Mouse (Mus musculus): ENCODE measurements at regions not wholly inside any gene's neighbourhood (a gene's known extent, or its start where the extent isn't known, plus 50 kb on each side); places are given as distances from the start of the nearest gene placed in this dataset.
"Not testable (repeated sequence)": the region's sequence is repeated elsewhere in the genome, so short reads cannot be mapped to it uniquely, and the experiment has no call there.

- Histone ChIP-seq H3K36me3 (ENCODE audit: control insufficient read depth, insufficient read depth) (no peaks in the 10 kb centered on the region), H3K27me3 (ENCODE audit: control insufficient read depth, insufficient read depth, insufficient read length) (no peaks in the 10 kb centered on the region), H3K4me3 (no peak overlapping the region), H3K4me2 (ENCODE audit: low read depth) (no peak overlapping the region), H3ac (ENCODE audit: control insufficient read depth, insufficient read length) (no peak overlapping the region), H3K79me2 (ENCODE audit: control insufficient read depth, insufficient read depth) (no peaks in the 10 kb centered on the region)
- TF ChIP-seq CEBPB (IDR thresholded peaks at IDR 0.05; ENCODE audit: insufficient read depth, poor library complexity, severe bottlenecking) (no peak), POLR2A (IDR thresholded peaks at IDR 0.05; ENCODE audit: insufficient read length, low read depth) (no peak), USF1 (IDR thresholded peaks at IDR 0.05; ENCODE audit: low read depth) (no peak), MAX (IDR thresholded peaks at IDR 0.05; ENCODE audit: low read depth) (no peak)
Observed at GRCm38 (mm10) chr17:6853641-6854040, 71.1 kb upstream of the Ezr start.

- no peaks in the 10 kb centered on the region for H3K79me2 ChIP-seq (ENCODE audit: control insufficient read depth, insufficient read depth)
- H3ac ChIP-seq (ENCODE audit: control insufficient read depth, insufficient read length) = no peak overlapping the region
- H3K4me2 ChIP-seq (ENCODE audit: low read depth) = no peak overlapping the region
- H3K4me3 ChIP-seq = no peak overlapping the region
- TF ChIP-seq SRF (IDR thresholded peaks at IDR 0.05; ENCODE audit: control insufficient read depth, insufficient read length, low read depth) (no peak), E2F4 (IDR thresholded peaks at IDR 0.05; ENCODE audit: insufficient read depth) (no peak), MAX (IDR thresholded peaks at IDR 0.05; ENCODE audit: low read depth) (no peak), CEBPB (IDR thresholded peaks at IDR 0.05; ENCODE audit: insufficient read depth, poor library complexity, severe bottlenecking) (no peak), TCF12 (IDR thresholded peaks at IDR 0.05; ENCODE audit: insufficient read depth, poor library complexity, severe bottlenecking) (no peak), MYOD1 (IDR thresholded peaks at IDR 0.05; ENCODE audit: control insufficient read depth in 1 of 3, insufficient read length in 2 of 3, low read depth in 2 of 3) (no peak), MYOG (IDR thresholded peaks at IDR 0.05; ENCODE audit: control insufficient read depth in 1 of 3, insufficient read depth in 1 of 3, insufficient read length in 2 of 3, low read depth in 2 of 3) (no peak), POLR2AphosphoS2 (IDR thresholded peaks at IDR 0.05; ENCODE audit: insufficient read length, low read depth) (no peak), POLR2A (IDR thresholded peaks at IDR 0.05; ENCODE audit: insufficient read length, low read depth) (no peak), REST (IDR thresholded peaks at IDR 0.05; ENCODE audit: insufficient read depth, insufficient read length) (no peak), USF1 (IDR thresholded peaks at IDR 0.05; ENCODE audit: low read depth) (no peak), TCF3 (IDR thresholded peaks at IDR 0.05; ENCODE audit: insufficient read length, low read depth) (no peak)
- H3K36me3 ChIP-seq (ENCODE audit: control insufficient read depth, insufficient read depth) = no peaks in the 10 kb centered on the region
- no peaks in the 10 kb centered on the region for H3K27me3 ChIP-seq (ENCODE audit: control insufficient read depth, insufficient read depth, insufficient read length)
Observed at GRCm38 (mm10) chr17:6852177-6852947, 69.8 kb upstream of the Ezr start.

- Histone ChIP-seq H3K27me3 (ENCODE audit: control insufficient read depth, insufficient read depth, insufficient read length) (no peaks in the 10 kb centered on the region), H3K79me2 (ENCODE audit: control insufficient read depth, insufficient read depth) (no peaks in the 10 kb centered on the region), H3K36me3 (ENCODE audit: control insufficient read depth, insufficient read depth) (no peaks in the 10 kb centered on the region), H3K4me3 (no peak overlapping the region), H3K4me2 (ENCODE audit: low read depth) (no peak overlapping the region), H3ac (ENCODE audit: control insufficient read depth, insufficient read length) (no peak overlapping the region)
- TF ChIP-seq POLR2A (IDR thresholded peaks at IDR 0.05; ENCODE audit: insufficient read length, low read depth) (no peak), SRF (IDR thresholded peaks at IDR 0.05; ENCODE audit: control insufficient read depth, insufficient read length, low read depth) (no peak), MAX (IDR thresholded peaks at IDR 0.05; ENCODE audit: low read depth) (no peak), TCF12 (IDR thresholded peaks at IDR 0.05; ENCODE audit: insufficient read depth, poor library complexity, severe bottlenecking) (no peak), CEBPB (IDR thresholded peaks at IDR 0.05; ENCODE audit: insufficient read depth, poor library complexity, severe bottlenecking) (no peak), TCF3 (IDR thresholded peaks at IDR 0.05; ENCODE audit: insufficient read length, low read depth) (no peak), REST (IDR thresholded peaks at IDR 0.05; ENCODE audit: insufficient read depth, insufficient read length) (no peak), USF1 (IDR thresholded peaks at IDR 0.05; ENCODE audit: low read depth) (no peak), MYOG (IDR thresholded peaks at IDR 0.05; ENCODE audit: control insufficient read depth in 1 of 3, insufficient read depth in 1 of 3, insufficient read length in 2 of 3, low read depth in 2 of 3) (no peak), E2F4 (IDR thresholded peaks at IDR 0.05; ENCODE audit: insufficient read depth) (no peak), MYOD1 (IDR thresholded peaks at IDR 0.05; ENCODE audit: control insufficient read depth in 1 of 3, insufficient read length in 2 of 3, low read depth in 2 of 3) (no peak), POLR2AphosphoS2 (IDR thresholded peaks at IDR 0.05; ENCODE audit: insufficient read length, low read depth) (no peak)
Observed at GRCm38 (mm10) chr17:6850513-6850912, 67.9 kb upstream of the Ezr start.

- H3K79me2 ChIP-seq (ENCODE audit: control insufficient read depth, insufficient read depth); H3K27me3 ChIP-seq (ENCODE audit: control insufficient read depth, insufficient read depth, insufficient read length); H3K36me3 ChIP-seq (ENCODE audit: control insufficient read depth, insufficient read depth); H3ac ChIP-seq (ENCODE audit: control insufficient read depth, insufficient read length); H3K4me2 ChIP-seq (ENCODE audit: low read depth); H3K4me3 ChIP-seq: not testable (repeated sequence)
Observed at GRCm38 (mm10) chr17:6841781-6842465, 59.3 kb upstream of the Ezr start.

- TF ChIP-seq MYOG (IDR thresholded peaks at IDR 0.05; ENCODE audit: control insufficient read depth in 1 of 3, insufficient read depth in 1 of 3, insufficient read length in 2 of 3, low read depth in 2 of 3) (no peak), CEBPB (IDR thresholded peaks at IDR 0.05; ENCODE audit: insufficient read depth, poor library complexity, severe bottlenecking) (0 out of 2 replicates have a peak, but pooled peaks have one; percentile 30), TCF12 (IDR thresholded peaks at IDR 0.05; ENCODE audit: insufficient read depth, poor library complexity, severe bottlenecking) (no peak), MYOD1 (IDR thresholded peaks at IDR 0.05; ENCODE audit: control insufficient read depth in 1 of 3, insufficient read length in 2 of 3, low read depth in 2 of 3) (no peak), POLR2AphosphoS2 (IDR thresholded peaks at IDR 0.05; ENCODE audit: insufficient read length, low read depth) (no peak), SRF (IDR thresholded peaks at IDR 0.05; ENCODE audit: control insufficient read depth, insufficient read length, low read depth) (no peak), MAX (IDR thresholded peaks at IDR 0.05; ENCODE audit: low read depth) (no peak), POLR2A (IDR thresholded peaks at IDR 0.05; ENCODE audit: insufficient read length, low read depth) (no peak)
- Histone ChIP-seq H3K4me3 (no peak overlapping the region), H3K27me3 (ENCODE audit: control insufficient read depth, insufficient read depth, insufficient read length) (no peaks in the 10 kb centered on the region)
Observed at GRCm38 (mm10) chr17:6835333-6835916, 52.8 kb upstream of the Ezr start.

More at GRCm38 (mm10) chr17:6835333-6835916, 52.8 kb upstream of the Ezr start:
- peak overlapping the region; percentile 86 for H3K4me2 ChIP-seq (ENCODE audit: low read depth)
- no peaks in the 10 kb centered on the region for H3K36me3 ChIP-seq (ENCODE audit: control insufficient read depth, insufficient read depth)
- no peak overlapping the region for H3ac ChIP-seq (ENCODE audit: control insufficient read depth, insufficient read length)
- no peaks in the 10 kb centered on the region for H3K79me2 ChIP-seq (ENCODE audit: control insufficient read depth, insufficient read depth)
